Mouse (Mus musculus) spleen, postnatal 10 days (tissue): ENCODE results near the gene Tmem171.

Experiments
- DNase-seq, 2 experiments: peaks; one replicate each; pipeline ENCODE4 v3.0.0; 2021 to 2022; ENCODE audit warnings: low spot score in 2 of 2

Gene Tmem171

GRCm38 (mm10) chr13:98693316-98693715 lies 1.3 kb downstream of the Tmem171 start:
- no peak for DNase-seq

- no peak for DNase-seq
Observed at GRCm38 (mm10) chr13:98691956-98692515, 2.6 kb downstream of the Tmem171 start.

GRCm38 (mm10) chr13:98690886-98691285 lies 3.7 kb downstream of the Tmem171 start:
- DNase-seq: no peak

GRCm38 (mm10) chr13:98689605-98690290 lies 4.9 kb downstream of the Tmem171 start:
- DNase-seq: no peak

- DNase-seq: no peak
Observed at GRCm38 (mm10) chr13:98687931-98688330, 6.7 kb downstream of the Tmem171 start.

GRCm38 (mm10) chr13:98684144-98684900 lies 10.3 kb downstream of the Tmem171 start:
- no peak for DNase-seq

- no peak for DNase-seq
Observed at GRCm38 (mm10) chr13:98683412-98683811, 11.2 kb downstream of the Tmem171 start.

- DNase-seq: no peak
Observed at GRCm38 (mm10) chr13:98680470-98681060, 14.1 kb downstream of the Tmem171 start.

GRCm38 (mm10) chr13:98679631-98680041 lies 15.0 kb downstream of the Tmem171 start:
- no peak for DNase-seq

- no peak for DNase-seq
Observed at GRCm38 (mm10) chr13:98679230-98679629, 15.4 kb downstream of the Tmem171 start.

GRCm38 (mm10) chr13:98673922-98674321 lies 20.7 kb downstream of the Tmem171 start:
- no peak for DNase-seq

GRCm38 (mm10) chr13:98669296-98669695 lies 25.3 kb downstream of the Tmem171 start:
- no peak for DNase-seq

GRCm38 (mm10) chr13:98667316-98667715 lies 27.3 kb downstream of the Tmem171 start:
- no peak for DNase-seq

- DNase-seq: no peak
Observed at GRCm38 (mm10) chr13:98665240-98665639, 29.4 kb downstream of the Tmem171 start.

GRCm38 (mm10) chr13:98662173-98662675 lies 32.4 kb downstream of the Tmem171 start:
- DNase-seq: no peak

GRCm38 (mm10) chr13:98656034-98656471 lies 38.6 kb downstream of the Tmem171 start:
- no peak for DNase-seq

GRCm38 (mm10) chr13:98655346-98655745 lies 39.3 kb downstream of the Tmem171 start:
- DNase-seq: no peak

GRCm38 (mm10) chr13:98654129-98654939 lies 40.3 kb downstream of the Tmem171 start:
- DNase-seq: no peak

- no peak for DNase-seq
Observed at GRCm38 (mm10) chr13:98652194-98652593, 42.4 kb downstream of the Tmem171 start.

GRCm38 (mm10) chr13:98651228-98651977 lies 43.2 kb downstream of the Tmem171 start:
- DNase-seq: no peak
